Mouse (Mus musculus) forebrain, embryonic 16.5 days (tissue): ENCODE results near the gene Gpx5. TPM values are rescaled to one million over a fixed set of nuclear protein-coding genes. Genes with fewer than 3 reads are reported as not detected.

Experiments
- ATAC-seq: fragments of 200-750 bp; cut with Nextera tagmentation; 2 replicates; pipeline ENCODE4 v1.8.0; 2017; ENCODE audit warnings: mild to moderate bottlenecking, moderate library complexity
- H3K27ac ChIP-seq: fragments of 300-500 bp; sonication (generic); 2 replicates; pipeline ENCODE4 v1.5.1; 2014; ENCODE audit warnings: low read length, control low read depth
- H3K27me3 ChIP-seq: fragments of 300-500 bp; sonication (generic); replicated peaks from 2 replicates; pipeline ENCODE4 v1.6.1; 2014; ENCODE audit warnings: low read length; ENCODE audit not compliant: control insufficient read depth, insufficient read depth
- H3K36me3 ChIP-seq: fragments of 300-500 bp; sonication (generic); 2 replicates; pipeline ENCODE4 v1.6.1; 2014; ENCODE audit not compliant: control insufficient read depth, insufficient read depth
- H3K4me1 ChIP-seq: fragments of 300-500 bp; sonication (generic); replicated peaks from 2 replicates; pipeline ENCODE4 v1.6.1; 2014; ENCODE audit warnings: low read length; ENCODE audit not compliant: control insufficient read depth, insufficient read depth
- H3K4me2 ChIP-seq: fragments of 300-500 bp; sonication (generic); 2 replicates; pipeline ENCODE4 v1.6.1; 2014; ENCODE audit warnings: mild to moderate bottlenecking, low read length, control low read depth
- H3K4me3 ChIP-seq: fragments of 300-500 bp; sonication (generic); replicated peaks from 2 replicates; pipeline ENCODE4 v1.5.1; 2014; ENCODE audit warnings: mild to moderate bottlenecking, low read length, control low read depth
- H3K9ac ChIP-seq: fragments of 300-500 bp; sonication (generic); replicated peaks from 2 replicates; pipeline ENCODE4 v1.6.1; 2014; ENCODE audit warnings: low read depth, low read length, control low read depth
- H3K9me3 ChIP-seq: fragments of 300-500 bp; sonication (generic); 2 replicates; pipeline ENCODE4 v1.6.1; 2016; ENCODE audit warnings: low read length; ENCODE audit not compliant: control insufficient read depth
- WGBS: fragments of 180-500 bp; shearing (Covaris S2); extraction: QIAGEN DNeasy Blood & Tissue Kit; methylation state at CpG from one replicate; pipeline ENCODE4 v1.1.7; 2014; 5-methylcytosine and 5-hydroxymethylcytosine counted together
- polyA plus RNA-seq: library from polyadenylated mRNA; unstranded; fragments of >200 nt; fragmentation: Nextera tagmentation; extraction: Ambion mirVana; gene quantifications from 2 replicates; pipeline ENCODE4 v1.2.1, GENCODE M21; 2015

Gpx5 gene
- polyA plus RNA-seq, 1 experiment from 2014 or later: not detected

- H3K9me3 ChIP-seq: no peaks in the 10 kb centered on the region
- no peaks in the 10 kb centered on the region for H3K36me3 ChIP-seq
- H3K4me3 ChIP-seq: no peak overlapping the region
- H3K9ac ChIP-seq: no peak overlapping the region
- no peak for ATAC-seq
- H3K27ac ChIP-seq: no peak overlapping the region
- H3K4me2 ChIP-seq: no peak overlapping the region
- H3K4me1 ChIP-seq: no peaks in the 10 kb centered on the region
- 87% methylated on average over 5 of the region's 5 CpGs for WGBS
- peaks cover 10% of the 10 kb centered on the region; the same call in 1 of the 2 replicates for H3K27me3 ChIP-seq
These were observed 48.4 kb downstream of the Gpx5 start for GRCm38 (mm10) chr13:21244089-21244488.

GRCm38 (mm10) chr13:21243196-21243595 is 49.3 kb downstream of the Gpx5 start:
- H3K4me1 ChIP-seq: no peaks in the 10 kb centered on the region
- 19% methylated on average over 13 of the region's 13 CpGs for WGBS
- H3K4me3 ChIP-seq: peak overlapping the region; percentile 17; the same call in 1 of the 2 replicates
- peaks cover 10% of the 10 kb centered on the region; the same call in 1 of the 2 replicates for H3K27me3 ChIP-seq
- no peaks in the 10 kb centered on the region for H3K9me3 ChIP-seq
- H3K36me3 ChIP-seq: no peaks in the 10 kb centered on the region
- no peak overlapping the region for H3K27ac ChIP-seq
- H3K4me2 ChIP-seq: peak overlapping the region; percentile 17
- no peak for ATAC-seq
- H3K9ac ChIP-seq: no peak overlapping the region

GRCm38 (mm10) chr13:21242408-21243125 is 50.0 kb downstream of the Gpx5 start:
- no peaks in the 10 kb centered on the region for H3K36me3 ChIP-seq
- peak overlapping the region; percentile 17; the same call in 1 of the 2 replicates for H3K4me3 ChIP-seq
- H3K27ac ChIP-seq: no peak overlapping the region
- H3K9me3 ChIP-seq: no peaks in the 10 kb centered on the region
- WGBS: 5% methylated on average over 16 of the region's 16 CpGs
- H3K9ac ChIP-seq: no peak overlapping the region
- no peaks in the 10 kb centered on the region for H3K4me1 ChIP-seq
- ATAC-seq: no peak
- H3K27me3 ChIP-seq: peaks cover 10% of the 10 kb centered on the region; the same call in 1 of the 2 replicates
- H3K4me2 ChIP-seq: peak overlapping the region; percentile 17

GRCm38 (mm10) chr13:21240788-21241187 is 51.7 kb downstream of the Gpx5 start:
- Histone ChIP-seq H3K4me2 (no peak overlapping the region), H3K27ac (no peak overlapping the region), H3K9me3 (no peaks in the 10 kb centered on the region), H3K27me3 (peaks cover 10% of the 10 kb centered on the region; the same call in 1 of the 2 replicates), H3K36me3 (no peaks in the 10 kb centered on the region), H3K4me3 (no peak overlapping the region), H3K4me1 (no peaks in the 10 kb centered on the region), H3K9ac (no peak overlapping the region)
- 10% methylated on average over 7 of the region's 7 CpGs for WGBS
- ATAC-seq: no peak

- WGBS: 84% methylated on average over 6 of the region's 6 CpGs
- H3K4me1 ChIP-seq: peaks cover 3% of the 10 kb centered on the region; the same call in 1 of the 2 replicates
- no peak overlapping the region for H3K9ac ChIP-seq
- H3K27ac ChIP-seq: no peak overlapping the region
- H3K9me3 ChIP-seq: no peaks in the 10 kb centered on the region
- H3K4me3 ChIP-seq: no peak overlapping the region
- H3K4me2 ChIP-seq: no peak overlapping the region
- no peak for ATAC-seq
- H3K36me3 ChIP-seq: no peaks in the 10 kb centered on the region
- 0 out of 2 replicates have a peak, but pooled peaks cover under 1% of the 10 kb centered on the region for H3K27me3 ChIP-seq
These were observed 55.4 kb downstream of the Gpx5 start for GRCm38 (mm10) chr13:21237161-21237560.

- Histone ChIP-seq H3K27ac (no peak overlapping the region), H3K4me3 (no peak overlapping the region), H3K4me2 (no peak overlapping the region), H3K9me3 (no peaks in the 10 kb centered on the region), H3K4me1 (peaks cover 3% of the 10 kb centered on the region; the same call in 1 of the 2 replicates), H3K9ac (no peak overlapping the region), H3K36me3 (no peaks in the 10 kb centered on the region), H3K27me3 (no peaks in the 10 kb centered on the region)
- no peak for ATAC-seq
- 69% methylated on average over 2 of the region's 2 CpGs for WGBS
These were observed 55.8 kb downstream of the Gpx5 start for GRCm38 (mm10) chr13:21236714-21237113.

Other genes with a start within 250 kb of the Gpx5 start
- not detected in 2 replicates for gene Olfr1370, start 217.8 kb downstream of the Gpx5 start, polyA plus RNA-seq
- not detected in 2 replicates for gene Olfr1369-ps1, start 181.2 kb downstream of the Gpx5 start, polyA plus RNA-seq
- not detected in 2 replicates for gene Olfr263, start 163.1 kb downstream of the Gpx5 start, polyA plus RNA-seq
- not detected in 2 replicates for gene Olfr1368, start 146.9 kb downstream of the Gpx5 start, polyA plus RNA-seq
- gene Trim27, start 113.3 kb downstream of the Gpx5 start, polyA plus RNA-seq: 89.7 and 96.6 TPM in 2 replicates
- gene Gpx6, start 19.4 kb upstream of the Gpx5 start, polyA plus RNA-seq: not detected in 2 replicates
- not detected in 2 replicates for gene Olfr1367, start 54.2 kb upstream of the Gpx5 start, polyA plus RNA-seq
- 15.5 and 16.1 TPM in 2 replicates for gene Zscan12, start 70.1 kb upstream of the Gpx5 start, polyA plus RNA-seq
- gene Zkscan3, start 110.0 kb upstream of the Gpx5 start, polyA plus RNA-seq: 92.6 and 93.3 TPM in 2 replicates
- 2.0 and 3.4 TPM in 2 replicates for gene Pgbd1, start 148.3 kb upstream of the Gpx5 start, polyA plus RNA-seq
- gene Zscan26, start 161.0 kb upstream of the Gpx5 start, polyA plus RNA-seq: 16.2 and 22.1 TPM in 2 replicates
- 2.8 and 4.3 TPM in 2 replicates for gene Nkapl, start 175.8 kb upstream of the Gpx5 start, polyA plus RNA-seq
- gene Zkscan4, start 186.2 kb upstream of the Gpx5 start, polyA plus RNA-seq: 10.1 and 10.7 TPM in 2 replicates
- not detected in 2 replicates for gene Gm10065, start 186.7 kb upstream of the Gpx5 start, polyA plus RNA-seq
- gene AK157302, start 202.5 kb upstream of the Gpx5 start, polyA plus RNA-seq: 0.35 and 0.48 TPM in 2 replicates
- 7.4 and 8.0 TPM in 2 replicates for gene Gm11273, start 208.7 kb upstream of the Gpx5 start, polyA plus RNA-seq
- gene Zkscan8, start 238.4 kb upstream of the Gpx5 start, polyA plus RNA-seq: 6.9 and 8.0 TPM in 2 replicates